Mouse (Mus musculus) neural tube, embryonic 15.5 days (tissue): ENCODE data around the gene Sphkap. TPM values are rescaled to one million over a fixed set of nuclear protein-coding genes. Genes with fewer than 3 reads are reported as not detected.

Source experiments
- ATAC-seq: fragments of 200-750 bp; cut with Nextera tagmentation; 2 replicates; pipeline ENCODE4 v1.8.0; 2017; ENCODE audit warnings: mild to moderate bottlenecking, moderate TSS enrichment, moderate library complexity; ENCODE audit not compliant: low FRiP score
- H3K27ac ChIP-seq: fragments of 300-500 bp; sonication (generic); replicated peaks from 2 replicates; pipeline ENCODE4 v1.5.1; 2015; ENCODE audit warnings: mild to moderate bottlenecking, inconsistent platforms
- H3K27me3 ChIP-seq: fragments of 300-500 bp; sonication (generic); replicated peaks from 2 replicates; pipeline ENCODE4 v1.6.1; 2015; ENCODE audit warnings: inconsistent platforms
- H3K36me3 ChIP-seq: fragments of 300-500 bp; sonication (generic); 2 replicates; pipeline ENCODE4 v1.6.1; 2015; ENCODE audit warnings: inconsistent platforms
- H3K4me1 ChIP-seq: fragments of 300-500 bp; sonication (generic); 2 replicates; pipeline ENCODE4 v1.6.1; 2015; ENCODE audit warnings: inconsistent platforms
- H3K4me2 ChIP-seq: fragments of 300-500 bp; sonication (generic); 2 replicates; pipeline ENCODE4 v1.6.1; 2015; ENCODE audit warnings: inconsistent platforms, mild to moderate bottlenecking, moderate library complexity
- H3K4me3 ChIP-seq: fragments of 300-500 bp; sonication (generic); replicated peaks from 2 replicates; pipeline ENCODE4 v1.5.1; 2015; ENCODE audit warnings: mild to moderate bottlenecking, inconsistent platforms
- H3K9ac ChIP-seq: fragments of 300-500 bp; sonication (generic); replicated peaks from 2 replicates; pipeline ENCODE4 v1.6.1; 2015; ENCODE audit warnings: mild to moderate bottlenecking, inconsistent platforms
- H3K9me3 ChIP-seq: fragments of 300-500 bp; sonication (generic); replicated peaks from 2 replicates; pipeline ENCODE4 v1.6.1; 2016; ENCODE audit warnings: inconsistent platforms
- WGBS: fragments of 180-500 bp; shearing (Covaris S2); methylation state at CpG from one replicate; pipeline ENCODE4 v1.1.7; 2015; ENCODE audit warnings: mixed read lengths; 5-methylcytosine and 5-hydroxymethylcytosine counted together
- polyA plus RNA-seq: library from polyadenylated mRNA; unstranded; fragments of >200 nt; fragmentation: Nextera tagmentation; extraction: Ambion mirVana; gene quantifications from 2 replicates; pipeline ENCODE4 v1.2.1, GENCODE M21; 2015

The Sphkap gene
- polyA plus RNA-seq, 1 experiment from 2014 or later, result 14.2 TPM

DNA sequence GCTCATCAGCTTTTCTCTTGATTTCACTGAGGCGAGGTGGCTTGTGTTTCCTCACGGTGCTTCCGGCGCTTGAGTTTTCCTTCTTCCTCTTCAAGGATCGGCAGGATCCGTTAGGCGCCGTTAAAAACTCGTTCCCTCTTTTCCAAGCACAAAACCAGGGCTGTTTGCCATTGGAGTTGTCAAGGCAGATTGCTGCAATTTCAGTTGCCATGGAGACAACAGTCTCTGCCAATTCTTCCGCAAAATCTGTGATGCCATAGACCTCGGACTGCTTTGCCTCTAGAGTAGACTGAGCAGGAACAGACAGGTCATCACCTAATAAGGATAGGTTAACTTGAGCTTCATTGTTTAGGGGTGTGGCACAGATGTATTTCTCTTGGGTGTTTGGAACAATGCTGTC, 131.0 kb downstream of the Sphkap start:
- peak overlapping the region; percentile 11; the same call in 1 of the 2 replicates for H3K4me2 ChIP-seq
- ATAC-seq, result peak; percentile 82

DNA sequence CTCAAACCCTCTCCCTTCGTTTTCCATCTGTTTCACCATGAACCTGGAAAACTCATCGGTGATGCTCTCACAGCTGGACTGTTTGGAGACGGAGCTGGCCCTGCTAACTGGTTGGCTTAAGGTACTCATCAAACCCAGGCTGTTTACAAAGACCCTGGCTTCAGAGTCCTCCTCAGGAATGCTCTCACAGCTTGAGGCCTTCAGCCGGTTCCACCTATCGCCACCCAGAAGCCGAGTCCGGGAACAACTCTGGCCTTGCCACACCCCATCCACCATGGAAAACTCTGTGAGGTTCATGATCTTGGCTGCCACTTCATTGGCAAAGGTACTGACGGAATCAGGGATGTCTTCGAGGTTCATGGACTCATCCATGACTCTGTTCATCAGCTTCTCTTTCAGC, 131.4 kb downstream of the Sphkap start:
- H3K4me3 ChIP-seq, result no peak overlapping the region
- no peak overlapping the region for H3K9ac ChIP-seq
- H3K27ac ChIP-seq, result peak overlapping the region; percentile 57
- no peaks in the 10 kb centered on the region for H3K9me3 ChIP-seq
- no peaks in the 10 kb centered on the region for H3K27me3 ChIP-seq
- WGBS, result 87% methylated on average over 9 of the region's 9 CpGs
- ATAC-seq, result no peak
- peaks cover 10% of the 10 kb centered on the region for H3K4me1 ChIP-seq
- peak overlapping the region; percentile 11; the same call in 1 of the 2 replicates for H3K4me2 ChIP-seq
- no peaks in the 10 kb centered on the region for H3K36me3 ChIP-seq

More for the DNA sequence above, 131.0 kb downstream of the Sphkap start:
- H3K4me1 ChIP-seq, result peaks cover 10% of the 10 kb centered on the region
- H3K27me3 ChIP-seq, result no peaks in the 10 kb centered on the region
- 43% methylated on average over 11 of the region's 11 CpGs for WGBS
- no peak overlapping the region for H3K4me3 ChIP-seq
- H3K9ac ChIP-seq, result no peak overlapping the region
- H3K27ac ChIP-seq, result peak overlapping the region; percentile 57
- no peaks in the 10 kb centered on the region for H3K9me3 ChIP-seq
- no peaks in the 10 kb centered on the region for H3K36me3 ChIP-seq

DNA sequence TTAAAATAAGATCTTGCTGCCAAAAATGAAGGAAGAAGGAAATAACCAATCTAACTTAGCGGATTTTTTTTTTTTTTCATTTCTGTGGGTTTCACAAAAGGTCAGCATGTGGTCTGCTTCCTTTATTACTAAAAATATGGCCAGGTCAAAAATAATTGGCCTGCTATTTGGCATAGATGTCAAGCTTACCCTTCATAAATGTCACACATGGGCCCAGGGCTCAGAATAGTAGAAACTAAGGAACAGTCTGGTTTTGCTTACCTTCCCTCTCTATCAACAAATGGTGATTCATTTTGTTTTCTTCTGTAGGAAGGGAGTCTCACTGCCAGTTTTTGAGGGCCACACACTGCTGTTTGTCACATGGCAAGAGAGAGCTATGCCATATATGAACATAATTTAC, 156.3 kb downstream of the Sphkap start:
- no peaks in the 10 kb centered on the region for H3K4me1 ChIP-seq
- no peak overlapping the region for H3K4me3 ChIP-seq
- no peaks in the 10 kb centered on the region for H3K36me3 ChIP-seq
- no peak overlapping the region for H3K4me2 ChIP-seq
- H3K9ac ChIP-seq, result no peak overlapping the region
- no peaks in the 10 kb centered on the region for H3K27me3 ChIP-seq
- no peak for ATAC-seq
- no peak overlapping the region for H3K27ac ChIP-seq
- H3K9me3 ChIP-seq, result no peaks in the 10 kb centered on the region
- 85% methylated on average over 1 of the region's 1 CpGs for WGBS

DNA sequence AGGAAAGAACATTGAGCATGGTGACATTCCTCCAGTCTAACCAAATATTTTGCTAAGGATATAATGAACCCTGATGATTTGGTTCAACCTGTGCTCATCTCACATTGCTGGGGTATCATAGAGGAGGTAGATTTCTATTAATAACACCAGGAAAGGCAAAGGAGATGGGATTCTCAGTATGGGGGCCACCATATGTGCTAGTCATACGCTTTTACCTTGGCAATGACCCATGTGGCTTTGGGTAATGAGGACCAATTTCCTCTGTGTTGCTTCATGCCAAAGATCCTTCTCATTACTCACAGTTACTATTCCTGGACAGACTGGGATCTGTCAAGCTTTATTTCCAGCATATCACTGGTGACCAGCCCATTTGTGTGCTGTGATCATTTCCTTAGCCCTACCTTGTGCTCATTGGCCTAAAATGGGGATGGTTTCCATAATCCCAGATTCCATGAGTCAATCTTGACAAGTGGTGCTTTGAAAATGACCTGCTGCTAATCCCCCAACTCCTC, 159.7 kb downstream of the Sphkap start:
- 80% methylated on average over 1 of the region's 1 CpGs for WGBS
- H3K36me3 ChIP-seq, result no peaks in the 10 kb centered on the region
- H3K27ac ChIP-seq, result no peak overlapping the region
- H3K9me3 ChIP-seq, result no peaks in the 10 kb centered on the region
- no peak for ATAC-seq
- H3K4me3 ChIP-seq, result no peak overlapping the region
- H3K9ac ChIP-seq, result no peak overlapping the region
- no peak overlapping the region for H3K4me2 ChIP-seq
- H3K4me1 ChIP-seq, result no peaks in the 10 kb centered on the region
- no peaks in the 10 kb centered on the region for H3K27me3 ChIP-seq

DNA sequence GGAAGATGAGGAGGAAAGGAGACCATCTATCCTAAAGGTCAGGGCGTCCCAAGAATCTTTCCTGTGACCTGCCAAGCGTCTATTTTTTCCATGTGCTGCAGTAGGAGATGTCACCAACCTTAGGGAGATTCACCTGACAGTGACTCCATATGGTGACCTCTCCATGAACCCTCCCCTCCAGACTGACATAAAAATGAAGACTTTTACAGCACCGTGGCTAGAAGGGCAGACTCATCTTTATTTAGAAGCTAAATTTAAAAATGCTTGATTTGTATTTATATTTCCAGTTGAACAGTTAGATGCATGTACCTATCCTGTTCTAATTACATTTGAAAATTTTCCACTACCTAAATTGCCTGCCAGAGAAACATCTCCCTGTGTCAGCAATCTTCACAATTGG, 180.1 kb downstream of the Sphkap start:
- Histone ChIP-seq H3K27me3 (no peaks in the 10 kb centered on the region), H3K9ac (no peak overlapping the region), H3K4me2 (no peak overlapping the region), H3K9me3 (no peaks in the 10 kb centered on the region), H3K4me1 (no peaks in the 10 kb centered on the region), H3K36me3 (no peaks in the 10 kb centered on the region), H3K4me3 (no peak overlapping the region), H3K27ac (no peak overlapping the region)
- no peak for ATAC-seq
- 73% methylated on average over 3 of the region's 3 CpGs for WGBS

DNA sequence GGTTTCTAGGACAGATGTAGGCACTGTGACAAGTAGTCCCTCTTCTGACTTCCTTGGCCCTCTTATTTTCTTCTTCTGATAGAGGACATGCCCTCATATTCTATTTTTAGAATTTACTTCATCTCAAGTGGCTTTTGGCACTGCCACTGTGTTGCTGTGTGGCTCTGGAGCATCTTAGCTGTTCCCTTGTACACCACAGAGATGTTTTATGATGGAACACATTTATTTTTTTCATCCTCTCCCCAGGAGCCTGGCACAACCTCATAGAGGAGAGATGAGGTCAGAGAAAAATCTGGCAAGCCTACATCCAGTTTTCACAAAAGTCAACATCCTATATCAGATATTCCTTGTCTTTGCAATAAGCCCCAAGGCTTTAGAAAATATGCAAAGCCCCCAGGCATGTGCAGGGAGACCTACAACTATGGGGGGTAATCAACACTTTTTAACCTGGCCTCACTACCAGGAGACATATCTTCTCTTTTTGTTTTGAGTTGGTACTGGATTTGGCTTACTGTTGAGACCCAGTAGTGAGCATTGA, 183.5 kb downstream of the Sphkap start:
- no peak overlapping the region for H3K9ac ChIP-seq
- H3K4me3 ChIP-seq, result no peak overlapping the region
- no peaks in the 10 kb centered on the region for H3K36me3 ChIP-seq
- no peaks in the 10 kb centered on the region for H3K9me3 ChIP-seq
- no peak overlapping the region for H3K4me2 ChIP-seq
- H3K27ac ChIP-seq, result no peak overlapping the region
- H3K27me3 ChIP-seq, result no peaks in the 10 kb centered on the region
- no peaks in the 10 kb centered on the region for H3K4me1 ChIP-seq
- no peak for ATAC-seq

DNA sequence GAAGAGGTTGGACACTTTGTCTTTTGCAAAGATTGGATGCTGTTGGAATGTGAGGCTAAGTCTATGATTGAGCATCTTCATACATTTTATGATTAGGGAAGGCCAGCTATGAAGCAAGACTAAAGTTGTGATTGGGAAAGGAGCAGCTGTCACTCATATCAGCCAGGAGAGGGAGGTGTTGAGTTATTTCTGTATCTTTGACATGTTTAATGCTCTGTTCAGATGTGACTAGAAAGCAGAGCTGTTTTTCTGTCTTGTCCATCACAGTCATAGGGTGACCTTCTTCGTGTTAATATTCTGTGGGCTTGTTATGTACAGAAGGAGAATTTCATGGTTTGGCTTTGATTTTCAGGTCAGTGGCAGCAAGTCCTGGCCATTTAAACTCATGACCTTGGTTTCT, 184.9 kb downstream of the Sphkap start:
- H3K9me3 ChIP-seq, result no peaks in the 10 kb centered on the region
- H3K27me3 ChIP-seq, result no peaks in the 10 kb centered on the region
- H3K4me3 ChIP-seq, result no peak overlapping the region
- no peak for ATAC-seq
- no peak overlapping the region for H3K27ac ChIP-seq
- no peak overlapping the region for H3K4me2 ChIP-seq
- WGBS, result 69% methylated on average over 1 of the region's 1 CpGs
- no peaks in the 10 kb centered on the region for H3K4me1 ChIP-seq
- H3K9ac ChIP-seq, result no peak overlapping the region
- no peaks in the 10 kb centered on the region for H3K36me3 ChIP-seq

DNA sequence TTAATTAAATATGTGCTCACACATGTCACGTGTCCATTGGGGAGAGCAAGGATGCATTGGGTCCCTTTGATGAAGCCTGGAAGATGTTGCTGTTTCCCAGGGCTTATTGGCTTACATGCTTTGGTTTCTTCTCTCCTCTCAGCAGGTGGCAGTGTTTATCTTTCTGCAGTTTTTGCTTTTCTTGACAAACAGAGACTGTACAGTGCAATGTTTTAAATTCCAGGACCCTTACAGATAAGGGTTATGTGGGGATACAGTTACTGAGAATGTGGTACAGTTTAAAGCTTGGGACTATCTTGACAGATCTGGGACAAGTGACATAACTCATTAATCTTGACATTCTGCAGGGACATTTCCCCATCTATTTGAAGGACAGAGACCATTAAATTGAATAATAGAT, 189.7 kb downstream of the Sphkap start:
- ATAC-seq, result peak; percentile 59; the same call in 1 of the 2 replicates
- 50% methylated on average over 1 of the region's 1 CpGs for WGBS

DNA sequence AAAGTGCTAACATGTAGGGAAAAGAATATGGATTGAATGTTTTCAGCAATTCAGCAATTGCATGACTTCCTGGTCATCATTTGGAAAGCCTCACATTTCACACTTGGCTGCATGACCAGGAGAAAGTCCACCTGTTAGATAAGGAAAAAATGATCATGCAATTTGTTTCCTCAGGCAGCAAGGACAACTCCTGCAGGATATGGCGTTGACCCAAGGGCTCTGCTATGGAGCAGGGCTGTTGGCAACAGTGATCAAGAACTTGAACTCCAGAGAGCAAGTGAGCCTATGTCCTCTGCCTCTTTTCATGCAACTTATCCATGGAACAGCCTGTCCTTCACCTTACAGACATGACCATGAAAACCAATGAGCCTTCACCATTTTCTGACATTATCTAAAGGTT, 198.0 kb downstream of the Sphkap start:
- Histone ChIP-seq H3K27ac (no peak overlapping the region), H3K4me2 (no peak overlapping the region), H3K4me3 (no peak overlapping the region), H3K4me1 (no peaks in the 10 kb centered on the region), H3K9me3 (no peaks in the 10 kb centered on the region), H3K27me3 (no peaks in the 10 kb centered on the region), H3K36me3 (no peaks in the 10 kb centered on the region), H3K9ac (no peak overlapping the region)
- 74% methylated on average over 1 of the region's 1 CpGs for WGBS
- ATAC-seq, result no peak

More for the DNA sequence above, 189.7 kb downstream of the Sphkap start:
- Histone ChIP-seq H3K27ac (no peak overlapping the region), H3K4me3 (no peak overlapping the region), H3K9me3 (no peaks in the 10 kb centered on the region), H3K27me3 (no peaks in the 10 kb centered on the region), H3K36me3 (no peaks in the 10 kb centered on the region), H3K4me1 (no peaks in the 10 kb centered on the region), H3K4me2 (no peak overlapping the region), H3K9ac (no peak overlapping the region)

Other genes with a start within 250 kb of the Sphkap start
- 1.2 and 1.4 TPM in 2 replicates for gene Daw1, start 248.4 kb downstream of the Sphkap start, polyA plus RNA-seq